Mouse (Mus musculus): ENCODE data around the gene Strn3.
"Not testable (repeated sequence)": the region's sequence is repeated elsewhere in the genome, so short reads cannot be mapped to it uniquely, and the experiment has no call there.

Gene Strn3

GRCm38 (mm10) chr12:51612361-51612760 is 79.3 kb downstream of the Strn3 start:
- in situ Hi-C loops (cut with MboI): no loop called here

GRCm38 (mm10) chr12:51606138-51606537 is 85.6 kb downstream of the Strn3 start:
- in situ Hi-C loops (cut with MboI): no loop called here

- in situ Hi-C loops (cut with MboI): no loop called here
Measured at GRCm38 (mm10) chr12:51603306-51603705, 88.4 kb downstream of the Strn3 start.

GRCm38 (mm10) chr12:51594030-51594470 is 97.6 kb downstream of the Strn3 start:
- in situ Hi-C loops (cut with MboI): no loop called here

- in situ Hi-C loops (cut with MboI): no loop called here
Measured at GRCm38 (mm10) chr12:51593229-51594029, 98.3 kb downstream of the Strn3 start, which contains the start of gene Coch. Gene Coch (plus strand): TSS chr12:51593341.

DNA sequence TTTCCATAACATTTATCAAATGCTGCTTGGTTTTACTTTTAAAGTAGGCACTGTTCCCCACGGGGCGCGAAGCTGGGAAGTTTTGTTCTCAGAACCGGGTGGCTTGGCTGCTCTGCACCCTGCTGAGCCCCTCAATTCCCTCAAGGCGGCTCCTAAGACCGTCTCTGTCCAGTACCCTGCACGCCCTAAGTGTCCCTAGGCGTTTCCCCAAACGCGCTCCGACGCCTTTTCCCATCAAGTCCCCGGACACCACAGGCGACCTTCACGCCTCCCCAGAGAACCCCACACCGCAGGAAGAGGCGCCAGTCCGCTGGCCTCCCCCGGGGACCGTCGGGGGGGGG is 98.8 kb downstream of the Strn3 start:
- in situ Hi-C loops (cut with MboI): no loop called here

DNA sequence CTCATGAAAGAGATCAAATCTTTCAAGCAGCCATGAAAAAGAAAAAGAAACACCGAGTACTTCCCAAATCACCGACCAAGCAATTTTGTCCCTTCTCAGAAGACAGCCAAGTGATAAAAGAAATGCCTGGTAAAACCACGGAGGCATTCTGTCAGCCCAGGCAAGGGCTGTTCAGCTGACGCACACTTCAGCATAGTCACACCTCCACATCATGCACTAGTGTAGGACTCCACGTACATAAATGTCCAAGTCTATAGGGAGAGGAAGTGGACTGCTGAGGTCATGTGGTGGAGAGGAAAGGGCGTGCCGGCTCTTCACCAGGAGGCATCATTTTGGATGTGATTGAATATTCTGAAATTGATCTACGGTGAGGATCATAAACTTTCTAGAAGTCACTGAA is 99.8 kb downstream of the Strn3 start:
- in situ Hi-C loops (cut with MboI): no loop called here

DNA sequence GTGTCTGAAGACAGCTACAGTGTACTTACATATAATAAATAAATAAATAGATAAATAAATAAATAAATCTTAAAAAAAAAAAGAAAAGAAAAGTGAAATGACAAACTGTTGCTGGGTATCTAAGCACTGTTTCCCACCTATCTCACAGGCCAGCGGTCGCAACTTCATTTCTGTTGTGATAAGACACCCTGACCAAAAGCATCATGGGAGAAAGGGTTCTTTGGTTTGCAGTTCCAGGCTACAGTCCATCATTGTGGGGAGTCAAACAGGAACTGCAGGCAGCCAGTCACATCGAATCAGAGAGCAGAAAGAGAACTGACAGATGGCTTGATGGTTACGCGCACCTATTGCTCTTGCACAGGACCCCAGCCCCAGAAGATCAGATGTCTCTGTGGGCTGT is 102.4 kb downstream of the Strn3 start:
- in situ Hi-C loops (cut with MboI): no loop called here

GRCm38 (mm10) chr12:51577816-51578215 is 113.9 kb downstream of the Strn3 start:
- in situ Hi-C loops (cut with MboI): not testable (repeated sequence)

- in situ Hi-C loops (cut with MboI): no loop called here
Measured at GRCm38 (mm10) chr12:51572651-51573050, 119.0 kb downstream of the Strn3 start.

DNA sequence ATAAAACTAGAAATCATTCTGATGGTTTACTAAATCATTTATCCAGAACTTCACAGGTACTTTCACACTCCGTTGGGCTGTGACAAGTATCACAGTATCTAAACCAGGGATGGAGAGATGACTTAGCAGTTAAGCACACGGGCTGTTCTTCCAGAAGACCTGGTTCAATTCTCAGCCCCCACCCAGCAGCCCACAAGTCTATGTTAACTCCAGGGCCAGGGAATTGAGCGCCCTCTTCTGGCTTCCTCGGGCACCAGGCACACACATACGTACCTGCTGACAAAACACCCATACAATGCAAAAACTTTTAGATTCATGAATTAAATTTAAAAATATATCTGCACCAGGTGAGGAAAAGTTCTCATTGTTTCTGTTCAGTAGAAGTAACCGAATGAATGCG is 121.8 kb downstream of the Strn3 start:
- in situ Hi-C loops (cut with MboI): no loop called here

DNA sequence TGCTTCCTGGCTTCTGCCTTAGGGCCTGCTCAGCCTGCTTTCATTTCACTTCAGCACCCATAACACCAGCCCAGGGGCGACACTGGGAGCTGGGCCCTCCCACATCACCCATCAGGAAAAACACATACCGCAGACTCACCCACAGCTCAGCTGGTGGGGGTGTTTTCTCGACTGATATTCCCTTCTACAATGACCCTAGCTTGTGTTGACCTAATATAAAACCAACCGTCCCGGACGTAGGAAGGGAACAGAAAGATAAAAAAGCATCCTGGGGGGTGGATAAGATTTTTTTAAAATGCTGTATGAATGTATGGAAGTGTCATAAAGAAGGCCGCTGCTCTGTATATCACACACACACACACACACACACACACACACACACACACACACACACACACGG is 122.2 kb downstream of the Strn3 start:
- in situ Hi-C loops (cut with MboI): no loop called here

DNA sequence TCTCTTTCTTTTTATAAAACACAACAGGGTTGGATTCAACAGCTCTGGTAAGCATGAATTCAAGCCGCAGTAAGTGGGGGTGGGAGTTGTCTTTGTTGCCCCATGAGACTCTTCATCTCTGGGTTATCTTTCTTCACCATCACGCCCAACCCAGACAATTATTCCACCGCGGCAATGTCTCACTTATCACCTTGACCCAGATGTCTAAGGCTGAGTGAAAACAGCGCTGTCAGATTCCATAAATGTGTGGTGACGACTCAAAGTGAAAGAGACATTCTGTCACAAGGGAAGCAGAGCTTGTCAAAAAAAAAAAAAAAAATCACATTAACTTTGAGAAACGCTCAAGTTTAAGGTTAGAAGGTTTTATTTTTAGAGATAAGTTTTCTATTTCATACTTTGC is 124.5 kb downstream of the Strn3 start:
- in situ Hi-C loops (cut with MboI): no loop called here

GRCm38 (mm10) chr12:51561416-51561815 is 130.3 kb downstream of the Strn3 start:
- in situ Hi-C loops (cut with MboI): no loop called here

All from mature B cell (primary cell).